Mouse (Mus musculus) neural tube, embryonic 10.5 days (tissue): ENCODE results near the gene Synrg.
A peak's percentile ranks its signal among the peaks of the same experiment; 100 is the strongest.

Experiments used
- DNase-seq: peaks from one replicate; pipeline ENCODE4 v3.0.0-alpha.2; 2017; ENCODE audit warnings: low spot score; ENCODE audit errors: extremely low spot score

The Synrg gene

GRCm38 (mm10) chr11:83963991-83964921, at the start of gene Synrg:
Gene Synrg (plus strand): TSS chr11:83964428.
- DNase-seq: peak; percentile 90

GRCm38 (mm10) chr11:83914501-83914900, 49.7 kb upstream of the Synrg start:
- DNase-seq: no peak

GRCm38 (mm10) chr11:83922600-83922999, 41.6 kb upstream of the Synrg start:
- DNase-seq: no peak

- DNase-seq: peak; percentile 20
Observed at GRCm38 (mm10) chr11:83927097-83927496, 37.1 kb upstream of the Synrg start.

GRCm38 (mm10) chr11:83932506-83933106, 31.6 kb upstream of the Synrg start:
- no peak for DNase-seq

- no peak for DNase-seq
Observed at GRCm38 (mm10) chr11:83933376-83933775, 30.9 kb upstream of the Synrg start.

- peak; percentile 74 for DNase-seq
Observed at GRCm38 (mm10) chr11:83935986-83936665, 28.1 kb upstream of the Synrg start.

GRCm38 (mm10) chr11:83938556-83938955, 25.7 kb upstream of the Synrg start:
- DNase-seq: no peak

GRCm38 (mm10) chr11:83941950-83942840, 22.0 kb upstream of the Synrg start, which contains the start of gene Ddx52:
Gene Ddx52 (plus strand): TSS chr11:83942062.
- DNase-seq: peak; percentile 87

GRCm38 (mm10) chr11:83956822-83957221, 7.4 kb upstream of the Synrg start:
- no peak for DNase-seq

GRCm38 (mm10) chr11:83961983-83962382, 2.2 kb upstream of the Synrg start:
- no peak for DNase-seq

GRCm38 (mm10) chr11:83967436-83968204, 3.4 kb downstream of the Synrg start:
- DNase-seq: no peak

- no peak for DNase-seq
Observed at GRCm38 (mm10) chr11:83968205-83968575, 4.0 kb downstream of the Synrg start.

- DNase-seq: no peak
Observed at GRCm38 (mm10) chr11:83969040-83969439, 4.8 kb downstream of the Synrg start.

GRCm38 (mm10) chr11:83974561-83975346, 10.5 kb downstream of the Synrg start:
- no peak for DNase-seq

GRCm38 (mm10) chr11:83975488-83975887, 11.3 kb downstream of the Synrg start:
- no peak for DNase-seq

GRCm38 (mm10) chr11:83976236-83976977, 12.2 kb downstream of the Synrg start:
- DNase-seq: no peak

GRCm38 (mm10) chr11:83977810-83978209, 13.6 kb downstream of the Synrg start:
- no peak for DNase-seq

- no peak for DNase-seq
Observed at GRCm38 (mm10) chr11:83979992-83980391, 15.8 kb downstream of the Synrg start.
